Mouse (Mus musculus) midbrain, embryonic 10.5 days (tissue): ENCODE measurements around the gene Abce1. TPM values are rescaled to one million over a fixed set of nuclear protein-coding genes. Genes with fewer than 3 reads are reported as not detected.
"Not testable (repeated sequence)": the region's sequence is repeated elsewhere in the genome, so short reads cannot be mapped to it uniquely, and the experiment has no call there.

ENCODE experiments used
- DNase-seq: peaks from one replicate; pipeline ENCODE4 v3.0.0-alpha.2; 2017; ENCODE audit warnings: low spot score
- H3K27ac ChIP-seq: fragments of 300-500 bp; sonication (generic); replicated peaks from 2 replicates; pipeline ENCODE4 v1.5.1; 2016; ENCODE audit warnings: mild to moderate bottlenecking
- H3K27me3 ChIP-seq: fragments of 300-500 bp; sonication (generic); 2 replicates; pipeline ENCODE4 v1.6.1; 2016; ENCODE audit warnings: low read depth, mild to moderate bottlenecking; ENCODE audit not compliant: poor library complexity, severe bottlenecking
- H3K36me3 ChIP-seq: fragments of 300-500 bp; sonication (generic); 2 replicates; pipeline ENCODE4 v1.6.1; 2016; ENCODE audit warnings: mild to moderate bottlenecking, moderate library complexity
- H3K4me1 ChIP-seq: fragments of 300-500 bp; sonication (generic); 2 replicates; pipeline ENCODE4 v1.6.1; 2016
- H3K4me3 ChIP-seq: fragments of 300-500 bp; sonication (generic); 2 replicates; pipeline ENCODE4 v1.5.1; 2016; ENCODE audit warnings: mild to moderate bottlenecking, moderate library complexity
- H3K9me3 ChIP-seq: fragments of 300-500 bp; sonication (generic); replicated peaks from 2 replicates; pipeline ENCODE4 v1.6.1; 2016; ENCODE audit warnings: mild to moderate bottlenecking
- WGBS: fragments of 180-500 bp; shearing (Covaris S2); methylation state at CpG from one replicate; pipeline ENCODE4 v1.1.7; 2016; 5-methylcytosine and 5-hydroxymethylcytosine counted together
- polyA plus RNA-seq: library from polyadenylated mRNA; unstranded; fragments of >200 nt; fragmentation: Nextera tagmentation; extraction: Ambion mirVana; gene quantifications from 2 replicates; pipeline ENCODE4 v1.2.1, GENCODE M21; 2016

Gene Abce1
- polyA plus RNA-seq, 1 experiment from 2014 or later = 142 TPM

- H3K36me3 ChIP-seq = peaks cover 61% of the 10 kb centered on the region
- H3K4me1 ChIP-seq = peaks cover 10% of the 10 kb centered on the region
- DNase-seq = no peak
- 43% methylated on average over 2 of the region's 2 CpGs for WGBS
- H3K27ac ChIP-seq = no peak overlapping the region
- no peaks in the 10 kb centered on the region for H3K27me3 ChIP-seq
- no peaks in the 10 kb centered on the region for H3K9me3 ChIP-seq
- H3K4me3 ChIP-seq = peak overlapping the region; percentile 50
Measured at GRCm38 (mm10) chr8:79680965-79681364, 30.6 kb downstream of the Abce1 start.

DNA sequence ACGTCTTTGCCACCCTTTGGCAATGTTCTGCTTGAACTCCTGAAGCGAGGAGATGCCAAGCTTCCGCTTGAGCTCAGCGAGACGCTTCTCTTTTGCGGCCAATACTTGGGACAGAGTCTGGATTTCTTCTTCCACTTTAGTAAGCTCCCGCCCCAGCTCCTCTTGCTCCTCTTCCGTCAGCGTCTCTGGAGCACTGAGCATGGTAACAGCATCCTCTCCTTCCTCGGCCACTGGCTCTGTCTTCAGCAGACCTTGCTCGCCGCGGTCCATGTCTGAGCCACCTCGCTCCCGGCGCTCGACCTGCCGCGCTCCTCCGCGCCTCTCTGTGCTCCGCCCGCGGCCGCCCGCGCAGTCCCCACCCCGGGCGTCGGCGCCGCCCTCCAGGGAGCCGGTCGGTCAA, 31.0 kb downstream of the Abce1 start:
- Histone ChIP-seq H3K36me3 (peaks cover 58% of the 10 kb centered on the region), H3K27me3 (no peaks in the 10 kb centered on the region), H3K9me3 (no peaks in the 10 kb centered on the region), H3K27ac (no peak overlapping the region), H3K4me3 (peak overlapping the region; percentile 50), H3K4me1 (peaks cover 10% of the 10 kb centered on the region)
- 11% methylated on average over 34 of the region's 34 CpGs for WGBS
- peak; percentile 32 for DNase-seq

DNA sequence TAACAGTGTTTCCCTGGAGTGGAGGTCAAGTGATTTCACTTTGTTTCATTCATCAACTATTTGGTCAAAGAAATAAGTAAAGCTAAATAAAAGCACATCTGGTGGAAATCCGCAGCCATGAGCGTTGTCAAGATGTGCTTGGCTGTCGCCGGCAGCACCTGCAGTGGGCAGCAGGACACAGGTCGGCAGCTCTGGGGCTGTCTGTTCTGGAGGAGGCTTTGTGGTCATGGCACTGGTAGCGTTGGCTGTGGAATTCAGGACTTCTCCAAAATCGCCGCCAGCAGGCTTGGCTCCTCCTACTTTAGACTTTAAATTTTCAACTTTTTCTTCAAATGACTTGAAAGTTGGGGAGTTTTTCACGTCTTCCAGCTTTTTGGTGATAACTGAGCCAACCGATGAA, 31.5 kb downstream of the Abce1 start:
- Histone ChIP-seq H3K4me3 (peak overlapping the region; percentile 50; the same call in 1 of the 2 replicates), H3K36me3 (peaks cover 56% of the 10 kb centered on the region), H3K4me1 (peaks cover 10% of the 10 kb centered on the region)
- H3K27me3 ChIP-seq, H3K27ac ChIP-seq, H3K9me3 ChIP-seq: not testable (repeated sequence)
- DNase-seq = peak; percentile 31
- 51% methylated on average over 10 of the region's 10 CpGs for WGBS

- peaks cover 56% of the 10 kb centered on the region for H3K36me3 ChIP-seq
- no peak for DNase-seq
- WGBS = 69% methylated on average over 5 of the region's 5 CpGs
Measured at GRCm38 (mm10) chr8:79679005-79679404, 32.5 kb downstream of the Abce1 start.

DNA sequence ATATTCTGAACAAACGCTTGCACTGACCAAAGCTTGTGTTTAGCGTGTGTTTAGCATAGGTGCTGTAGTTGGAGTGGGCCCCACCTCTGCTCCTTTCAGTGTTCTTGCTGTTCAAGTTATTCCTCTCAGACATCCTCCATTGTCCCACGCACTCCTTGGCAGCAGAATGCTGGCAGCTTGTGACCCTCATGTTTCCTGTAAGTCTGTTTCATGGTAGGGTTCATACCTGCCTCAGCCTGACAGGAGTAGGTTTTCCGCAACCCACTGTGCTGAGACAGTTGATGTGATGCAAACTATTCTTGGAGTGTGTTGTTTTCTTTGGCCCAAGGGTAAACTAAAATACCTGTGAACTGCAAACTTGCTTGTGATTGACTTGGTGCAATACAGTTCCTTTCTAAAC, 35.1 kb downstream of the Abce1 start:
- H3K4me1 ChIP-seq = peaks cover 10% of the 10 kb centered on the region
- no peak overlapping the region for H3K27ac ChIP-seq
- no peak overlapping the region for H3K4me3 ChIP-seq
- DNase-seq = no peak
- no peaks in the 10 kb centered on the region for H3K9me3 ChIP-seq
- H3K36me3 ChIP-seq = peaks cover 55% of the 10 kb centered on the region
- WGBS = 88% methylated on average over 4 of the region's 4 CpGs
- no peaks in the 10 kb centered on the region for H3K27me3 ChIP-seq

More at GRCm38 (mm10) chr8:79679005-79679404, 32.5 kb downstream of the Abce1 start:
- Histone ChIP-seq H3K27ac (no peak overlapping the region), H3K4me3 (no peak overlapping the region), H3K27me3 (no peaks in the 10 kb centered on the region), H3K9me3 (no peaks in the 10 kb centered on the region), H3K4me1 (peaks cover 10% of the 10 kb centered on the region)

DNA sequence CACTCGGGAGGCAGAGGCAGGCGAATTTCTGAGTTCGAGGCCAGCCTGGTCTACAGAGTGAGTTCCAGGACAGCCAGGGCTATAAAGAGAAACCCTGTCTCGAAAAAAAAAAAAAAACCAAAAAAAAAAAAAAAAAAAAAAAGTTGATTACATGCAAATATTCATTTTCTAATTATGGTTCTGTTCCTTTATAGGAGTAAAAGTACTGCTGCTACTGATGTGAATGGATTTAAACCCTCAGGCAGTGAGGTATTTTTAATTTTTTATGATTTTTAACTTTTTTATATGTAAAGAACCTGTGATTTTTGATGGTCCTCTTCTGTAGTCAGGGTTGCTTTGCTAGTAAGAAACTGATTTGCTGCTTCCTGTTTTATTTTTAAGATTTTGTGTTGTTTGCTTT, 52.8 kb downstream of the Abce1 start:
- not testable (repeated sequence) for H3K4me3 ChIP-seq, H3K4me1 ChIP-seq, DNase-seq, H3K9me3 ChIP-seq, H3K27me3 ChIP-seq, H3K27ac ChIP-seq
- WGBS = 82% methylated on average over 4 of the region's 4 CpGs
- peaks cover 94% of the 10 kb centered on the region for H3K36me3 ChIP-seq

DNA sequence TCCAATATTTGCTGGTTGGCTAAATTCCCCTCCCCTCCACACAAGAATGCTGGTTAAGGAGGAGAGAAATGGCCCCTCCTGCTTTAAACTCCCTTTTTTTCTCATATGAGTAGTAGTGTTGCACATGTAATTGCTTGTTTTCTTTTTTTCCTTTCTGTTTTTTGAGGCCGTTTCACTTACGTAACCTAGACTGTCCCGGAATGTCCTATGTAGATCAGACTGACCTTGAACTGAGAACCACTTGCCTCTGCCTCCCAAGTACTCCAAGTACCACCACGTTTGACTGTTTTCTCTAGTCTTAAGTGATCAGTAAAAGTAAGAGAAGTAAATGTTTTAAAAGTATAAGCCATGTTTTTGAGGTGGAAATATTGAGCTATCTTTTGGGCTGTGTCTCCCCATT, 57.8 kb downstream of the Abce1 start:
- 95% methylated on average over 4 of the region's 4 CpGs for WGBS
- H3K9me3 ChIP-seq = no peaks in the 10 kb centered on the region
- no peaks in the 10 kb centered on the region for H3K4me1 ChIP-seq
- peaks cover 87% of the 10 kb centered on the region for H3K36me3 ChIP-seq
- no peak overlapping the region for H3K4me3 ChIP-seq
- H3K27me3 ChIP-seq = no peaks in the 10 kb centered on the region
- H3K27ac ChIP-seq = no peak overlapping the region
- no peak for DNase-seq

GRCm38 (mm10) chr8:79650158-79650814, 61.3 kb downstream of the Abce1 start:
- Histone ChIP-seq H3K27me3 (no peaks in the 10 kb centered on the region), H3K4me1 (no peaks in the 10 kb centered on the region), H3K9me3 (no peaks in the 10 kb centered on the region), H3K27ac (no peak overlapping the region), H3K4me3 (no peak overlapping the region), H3K36me3 (peaks cover 91% of the 10 kb centered on the region)
- 87% methylated on average over 1 of the region's 1 CpGs for WGBS
- no peak for DNase-seq

DNA sequence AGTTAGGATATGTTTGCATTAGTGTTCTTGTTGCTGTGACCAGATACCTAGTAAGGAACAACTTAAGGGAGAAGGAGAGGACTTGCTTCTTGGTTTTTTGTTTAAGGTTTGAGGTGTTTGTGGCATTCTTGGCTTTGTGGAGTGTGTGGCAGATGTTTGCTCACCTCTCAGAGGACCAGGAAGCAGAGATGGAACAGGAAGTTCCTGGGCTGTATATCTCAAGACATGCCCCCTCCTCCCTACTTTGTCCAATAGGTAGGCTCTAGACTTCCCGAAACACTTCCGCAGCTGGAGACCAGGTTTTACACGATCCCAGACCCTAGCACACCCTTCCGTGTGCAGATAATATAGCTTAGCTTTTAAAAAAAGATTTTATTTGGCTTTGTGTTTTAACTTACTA, 62.0 kb downstream of the Abce1 start:
- WGBS = 97% methylated on average over 4 of the region's 4 CpGs
- no peak overlapping the region for H3K27ac ChIP-seq
- no peaks in the 10 kb centered on the region for H3K4me1 ChIP-seq
- H3K4me3 ChIP-seq = no peak overlapping the region
- H3K27me3 ChIP-seq = no peaks in the 10 kb centered on the region
- H3K9me3 ChIP-seq = no peaks in the 10 kb centered on the region
- peaks cover 91% of the 10 kb centered on the region for H3K36me3 ChIP-seq
- no peak for DNase-seq

- H3K36me3 ChIP-seq = peaks cover 32% of the 10 kb centered on the region
- 39% methylated on average over 1 of the region's 1 CpGs for WGBS
- no peaks in the 10 kb centered on the region for H3K27me3 ChIP-seq
- no peaks in the 10 kb centered on the region for H3K9me3 ChIP-seq
- no peak for DNase-seq
- H3K4me1 ChIP-seq = peaks cover 30% of the 10 kb centered on the region
- peak overlapping the region; percentile 96 for H3K4me3 ChIP-seq
- no peak overlapping the region for H3K27ac ChIP-seq
Measured at GRCm38 (mm10) chr8:79641119-79641518, 70.4 kb downstream of the Abce1 start.

- H3K36me3 ChIP-seq = peaks cover 19% of the 10 kb centered on the region
- H3K4me3 ChIP-seq = peak within 1 kb of the TSS; percentile 96
- peaks cover 30% of the 10 kb centered on the region for H3K4me1 ChIP-seq
- under 1% methylated on average over 97 of the region's 103 CpGs for WGBS
- H3K27ac ChIP-seq = peak within 1 kb of the TSS; percentile 98
- H3K27me3 ChIP-seq = no peaks in the 10 kb centered on the region
- H3K9me3 ChIP-seq = no peaks in the 10 kb centered on the region
- no peak for DNase-seq
Measured at GRCm38 (mm10) chr8:79639586-79640451, 71.7 kb downstream of the Abce1 start, which contains the start of gene Otud4. Gene Otud4, plus strand, starts transcription at chr8:79639618.

GRCm38 (mm10) chr8:79638707-79639549, 72.6 kb downstream of the Abce1 start:
- peaks cover 30% of the 10 kb centered on the region for H3K4me1 ChIP-seq
- H3K4me3 ChIP-seq = peak overlapping the region; percentile 96
- no peaks in the 10 kb centered on the region for H3K27me3 ChIP-seq
- H3K36me3 ChIP-seq = peaks cover 10% of the 10 kb centered on the region
- WGBS = under 1% methylated on average over 77 of the region's 77 CpGs
- no peaks in the 10 kb centered on the region for H3K9me3 ChIP-seq
- peak; percentile 98 for DNase-seq
- peak overlapping the region; percentile 98 for H3K27ac ChIP-seq
